Mouse (Mus musculus) layer of hippocampus, adult 6 months (tissue): ENCODE measurements around the gene E130311K13Rik. TPM values are rescaled to one million over a fixed set of nuclear protein-coding genes. Genes with fewer than 3 reads are reported as not detected.

Experiments used
- long read RNA-seq, 2 experiments: library from polyadenylated mRNA; unstranded; transcript quantifications; one replicate each; pipeline ENCODE4 v2.0.0; 2019 to 2020
- polyA plus RNA-seq: library from polyadenylated mRNA; unstranded; fragments of <200 nt; fragmentation: Nextera tagmentation; gene quantifications from 2 replicates; pipeline ENCODE4 v1.2.3, GENCODE M21; 2021

Gene E130311K13Rik
- 19.9 and 20.4 TPM in 2 replicates for polyA plus RNA-seq
- long read RNA-seq, experiment 1, transcript E130311K13Rik-201 (5 exons, 1,640 nt) = major isoform, 25 of 32 reads
- long read RNA-seq, experiment 1, partial matches to known transcripts = 0 of 32 reads
- long read RNA-seq, experiment 1, other reads (novel, unspliced or antisense) = 7 of 32 reads
- long read RNA-seq, experiment 2, transcript E130311K13Rik-201 (5 exons, 1,640 nt) = major isoform, 53 of 55 reads
- long read RNA-seq, experiment 2, partial matches to known transcripts = 0 of 55 reads
- long read RNA-seq, experiment 2, other reads (novel, unspliced or antisense) = 2 of 55 reads

GRCm38 (mm10) chr3:63928878-63929859 lies at the start of gene E130311K13Rik:
Gene E130311K13Rik, minus strand, starts transcription at chr3:63929472.

GRCm38 (mm10) chr3:63975955-63976908 lies 47.0 kb upstream of the E130311K13Rik start, which contains the start of gene Gmps:
Gene Gmps, plus strand, starts transcription at chr3:63976106.

GRCm38 (mm10) chr3:63964100-63964921 lies 35.0 kb upstream of the E130311K13Rik start, which contains the start of gene Slc33a1:
Gene Slc33a1, minus strand, starts transcription at chr3:63964768.

GRCm38 (mm10) chr3:63899309-63899695 lies 30.0 kb downstream of the E130311K13Rik start, which contains the start of gene Plch1:
Gene Plch1, minus strand, starts transcription at chr3:63899472.

Other genes starting within 250 kb of the E130311K13Rik start
- 1.6 and 1.8 TPM in 2 replicates for gene Plch1, start 30.0 kb downstream of the E130311K13Rik start, polyA plus RNA-seq
- 14.3 and 16.6 TPM in 2 replicates for gene Slc33a1, start 35.3 kb upstream of the E130311K13Rik start, polyA plus RNA-seq
- 16.1 and 25.0 TPM in 2 replicates for gene Gmps, start 46.6 kb upstream of the E130311K13Rik start, polyA plus RNA-seq
- 0.03 TPM in 2 replicates for gene Vmn2r1, start 152.1 kb upstream of the E130311K13Rik start, polyA plus RNA-seq
- gene Vmn2r2, start 212.5 kb upstream of the E130311K13Rik start, polyA plus RNA-seq = not detected in 2 replicates